Mouse (Mus musculus) kidney, embryonic 15.5 days (tissue): Measurements from ENCODE around the gene Ninj2. TPM values are rescaled to one million over a fixed set of nuclear protein-coding genes. Genes with fewer than 3 reads are reported as not detected.

ENCODE experiments used
- ATAC-seq: fragments of 200-750 bp; cut with Nextera tagmentation; replicated peaks from 2 replicates; pipeline ENCODE4 v1.8.0; 2017; ENCODE audit warnings: moderate TSS enrichment; ENCODE audit not compliant: low FRiP score
- H3K27ac ChIP-seq: fragments of 300-500 bp; sonication (generic); 2 replicates; pipeline ENCODE4 v1.5.1; 2015; ENCODE audit warnings: mild to moderate bottlenecking, inconsistent platforms
- H3K27me3 ChIP-seq: fragments of 300-500 bp; sonication (generic); 2 replicates; pipeline ENCODE4 v1.6.1; 2015; ENCODE audit warnings: inconsistent platforms
- H3K36me3 ChIP-seq: fragments of 300-500 bp; sonication (generic); 2 replicates; pipeline ENCODE4 v1.6.1; 2015; ENCODE audit warnings: inconsistent platforms
- H3K4me1 ChIP-seq: fragments of 300-500 bp; sonication (generic); 2 replicates; pipeline ENCODE4 v1.6.1; 2015; ENCODE audit warnings: inconsistent platforms
- H3K4me2 ChIP-seq: fragments of 300-500 bp; sonication (generic); 2 replicates; pipeline ENCODE4 v1.6.1; 2015; ENCODE audit warnings: moderate library complexity, mild to moderate bottlenecking, inconsistent platforms
- H3K4me3 ChIP-seq: fragments of 300-500 bp; sonication (generic); replicated peaks from 2 replicates; pipeline ENCODE4 v1.5.1; 2015; ENCODE audit warnings: mild to moderate bottlenecking, inconsistent platforms
- H3K9ac ChIP-seq: fragments of 300-500 bp; sonication (generic); 2 replicates; pipeline ENCODE4 v1.6.1; 2015; ENCODE audit warnings: mild to moderate bottlenecking, inconsistent platforms
- H3K9me3 ChIP-seq: fragments of 300-500 bp; sonication (generic); replicated peaks from 2 replicates; pipeline ENCODE4 v1.6.1; 2016; ENCODE audit warnings: inconsistent platforms
- WGBS: fragments of 180-500 bp; shearing (Covaris S2); methylation state at CpG from one replicate; pipeline ENCODE4 v1.1.7; 2015; ENCODE audit warnings: mixed read lengths; 5-methylcytosine and 5-hydroxymethylcytosine counted together
- polyA plus RNA-seq: library from polyadenylated mRNA; unstranded; fragments of >200 nt; fragmentation: Nextera tagmentation; extraction: Ambion mirVana; gene quantifications from 2 replicates; pipeline ENCODE4 v1.2.1, GENCODE M21; 2015

Gene Ninj2
- polyA plus RNA-seq, 1 experiment from 2014 or later = not detected

DNA sequence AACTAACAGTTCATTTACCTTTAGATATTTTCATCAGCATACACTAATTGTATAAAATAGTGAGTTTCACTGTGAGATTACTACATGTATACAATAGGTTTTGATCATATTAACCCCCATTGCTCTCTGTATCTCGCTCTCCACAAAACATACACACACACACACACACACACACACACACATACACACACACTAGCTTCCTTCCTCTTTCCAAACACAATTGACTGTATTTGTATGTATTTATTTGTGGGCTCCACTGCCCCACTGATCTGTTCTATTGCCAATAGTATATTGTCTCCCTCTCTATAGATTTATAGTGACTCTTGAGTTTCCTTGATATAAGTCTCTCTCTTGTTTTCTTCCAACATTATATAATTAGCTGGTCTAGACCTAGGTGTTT is 2.4 kb downstream of the Ninj2 start:
- no peaks in the 10 kb centered on the region for H3K36me3 ChIP-seq
- no peak overlapping the region for H3K27ac ChIP-seq
- H3K9ac ChIP-seq = no peak overlapping the region
- 92% methylated on average over 1 of the region's 1 CpGs for WGBS
- ATAC-seq = no peak
- H3K9me3 ChIP-seq = no peaks in the 10 kb centered on the region
- no peaks in the 10 kb centered on the region for H3K27me3 ChIP-seq
- H3K4me2 ChIP-seq = no peak overlapping the region
- no peak overlapping the region for H3K4me3 ChIP-seq
- no peaks in the 10 kb centered on the region for H3K4me1 ChIP-seq

DNA sequence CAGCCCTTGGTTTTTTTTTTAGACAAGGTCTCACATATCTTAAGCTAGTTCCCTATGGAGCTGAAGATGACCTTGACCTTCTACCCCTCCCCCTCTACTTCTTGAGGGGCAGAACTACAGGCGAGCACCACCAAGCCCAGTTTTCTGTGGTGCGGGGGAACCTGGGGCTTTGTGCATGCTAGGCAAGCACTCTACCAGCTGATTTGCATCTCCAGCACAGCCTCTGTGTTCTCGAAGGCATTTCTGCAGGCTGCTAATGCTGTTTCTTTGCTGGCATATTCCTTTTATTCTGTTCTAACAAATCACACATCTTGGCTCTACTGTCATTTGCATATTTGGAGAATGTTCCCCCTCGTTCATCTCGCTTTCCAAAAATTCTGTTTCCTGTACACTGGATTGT is 6.2 kb downstream of the Ninj2 start:
- Histone ChIP-seq H3K4me1 (no peaks in the 10 kb centered on the region), H3K27me3 (no peaks in the 10 kb centered on the region), H3K9me3 (no peaks in the 10 kb centered on the region), H3K9ac (no peak overlapping the region), H3K36me3 (no peaks in the 10 kb centered on the region), H3K4me3 (no peak overlapping the region), H3K4me2 (no peak overlapping the region), H3K27ac (no peak overlapping the region)
- no peak for ATAC-seq
- WGBS = 66% methylated on average over 5 of the region's 5 CpGs

DNA sequence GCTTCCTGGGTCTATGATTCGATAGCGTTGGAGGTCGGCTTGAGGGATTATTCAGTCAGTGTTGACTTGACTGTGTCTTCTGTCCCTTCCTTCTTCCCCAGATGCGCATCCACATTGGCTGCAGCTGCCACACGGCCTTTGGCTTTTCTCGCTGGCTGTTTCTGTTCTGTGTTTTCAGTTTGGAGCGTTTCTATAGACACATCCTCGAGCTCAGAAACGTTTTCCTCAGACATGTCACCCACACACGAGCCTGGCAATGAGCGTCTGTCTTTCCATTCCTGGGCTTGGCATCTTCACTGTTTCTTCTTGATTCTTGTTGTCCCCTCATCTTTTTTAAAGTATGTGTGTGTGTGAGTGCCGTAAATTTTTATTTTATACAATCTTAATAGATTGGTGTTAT is 8.1 kb downstream of the Ninj2 start:
- WGBS = 88% methylated on average over 12 of the region's 12 CpGs
- H3K9ac ChIP-seq = no peak overlapping the region
- H3K4me1 ChIP-seq = no peaks in the 10 kb centered on the region
- H3K27ac ChIP-seq = no peak overlapping the region
- H3K4me2 ChIP-seq = no peak overlapping the region
- no peaks in the 10 kb centered on the region for H3K36me3 ChIP-seq
- H3K4me3 ChIP-seq = no peak overlapping the region
- no peaks in the 10 kb centered on the region for H3K27me3 ChIP-seq
- no peaks in the 10 kb centered on the region for H3K9me3 ChIP-seq
- ATAC-seq = no peak

GRCm38 (mm10) chr6:120101996-120102395 is 8.8 kb downstream of the Ninj2 start:
- H3K27ac ChIP-seq = no peak overlapping the region
- H3K4me2 ChIP-seq = no peak overlapping the region
- no peak overlapping the region for H3K9ac ChIP-seq
- no peaks in the 10 kb centered on the region for H3K9me3 ChIP-seq
- no peak overlapping the region for H3K4me3 ChIP-seq
- no peaks in the 10 kb centered on the region for H3K27me3 ChIP-seq
- H3K4me1 ChIP-seq = no peaks in the 10 kb centered on the region
- no peak for ATAC-seq
- 84% methylated on average over 6 of the region's 6 CpGs for WGBS
- no peaks in the 10 kb centered on the region for H3K36me3 ChIP-seq

- Histone ChIP-seq H3K9ac (no peak overlapping the region), H3K36me3 (no peaks in the 10 kb centered on the region), H3K27ac (no peak overlapping the region), H3K27me3 (no peaks in the 10 kb centered on the region), H3K9me3 (no peaks in the 10 kb centered on the region), H3K4me2 (no peak overlapping the region), H3K4me1 (no peaks in the 10 kb centered on the region), H3K4me3 (no peak overlapping the region)
- 40% methylated on average over 1 of the region's 1 CpGs for WGBS
- ATAC-seq = no peak
Measured at GRCm38 (mm10) chr6:120103104-120103503, 10.0 kb downstream of the Ninj2 start.

DNA sequence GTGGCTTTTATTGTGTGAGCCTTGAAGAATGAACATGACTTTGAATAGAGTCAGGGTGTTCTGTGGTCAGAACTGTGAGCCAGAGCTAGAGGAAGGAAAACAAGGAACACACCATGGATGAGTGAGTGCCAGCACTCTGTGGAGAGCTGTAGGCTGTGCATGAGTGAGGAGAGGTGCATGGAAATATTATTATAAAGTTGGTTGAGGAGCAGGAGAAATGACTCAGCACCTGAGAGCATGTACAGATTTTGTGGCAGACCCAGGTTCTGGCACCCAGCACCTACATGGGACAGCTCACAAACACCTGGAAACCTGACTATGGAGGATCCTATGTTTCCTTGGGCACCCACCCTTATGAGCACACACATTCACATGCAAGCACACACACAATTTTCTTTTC is 11.9 kb downstream of the Ninj2 start:
- peaks cover 9% of the 10 kb centered on the region for H3K4me1 ChIP-seq
- no peak overlapping the region for H3K4me3 ChIP-seq
- H3K4me2 ChIP-seq = no peak overlapping the region
- ATAC-seq = no peak
- H3K27ac ChIP-seq = no peak overlapping the region
- H3K36me3 ChIP-seq = no peaks in the 10 kb centered on the region
- no peaks in the 10 kb centered on the region for H3K27me3 ChIP-seq
- no peak overlapping the region for H3K9ac ChIP-seq
- no peaks in the 10 kb centered on the region for H3K9me3 ChIP-seq

- H3K9me3 ChIP-seq = no peaks in the 10 kb centered on the region
- H3K27me3 ChIP-seq = no peaks in the 10 kb centered on the region
- H3K27ac ChIP-seq = no peak overlapping the region
- H3K4me1 ChIP-seq = peaks cover 22% of the 10 kb centered on the region
- 74% methylated on average over 5 of the region's 5 CpGs for WGBS
- H3K4me3 ChIP-seq = no peak overlapping the region
- no peaks in the 10 kb centered on the region for H3K36me3 ChIP-seq
- H3K4me2 ChIP-seq = no peak overlapping the region
- H3K9ac ChIP-seq = no peak overlapping the region
- ATAC-seq = no peak
Measured at GRCm38 (mm10) chr6:120107586-120107985, 14.4 kb downstream of the Ninj2 start.

DNA sequence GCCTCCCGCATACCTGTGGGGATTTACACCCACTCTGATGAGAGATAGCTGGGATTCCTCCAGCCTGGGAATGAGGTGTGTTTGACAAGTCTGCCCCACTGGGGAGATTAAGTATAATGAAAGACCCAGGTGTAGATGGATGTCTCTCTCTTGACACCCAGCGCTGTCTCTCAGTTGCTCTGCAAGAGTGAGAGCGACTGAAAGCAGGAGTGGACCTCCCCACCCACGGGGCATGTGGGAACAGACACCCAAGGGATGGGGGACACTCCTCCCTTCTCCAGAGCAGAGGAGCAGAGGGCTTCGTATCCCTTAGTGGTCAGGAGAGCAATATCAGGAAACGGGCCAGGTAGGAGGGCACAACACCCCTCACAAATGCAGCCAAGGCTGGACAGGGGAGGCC is 14.9 kb downstream of the Ninj2 start:
- 78% methylated on average over 6 of the region's 6 CpGs for WGBS
- no peak overlapping the region for H3K4me3 ChIP-seq
- no peak overlapping the region for H3K27ac ChIP-seq
- H3K36me3 ChIP-seq = no peaks in the 10 kb centered on the region
- ATAC-seq = no peak
- no peak overlapping the region for H3K4me2 ChIP-seq
- no peaks in the 10 kb centered on the region for H3K27me3 ChIP-seq
- H3K4me1 ChIP-seq = peaks cover 25% of the 10 kb centered on the region
- no peak overlapping the region for H3K9ac ChIP-seq
- H3K9me3 ChIP-seq = no peaks in the 10 kb centered on the region

- no peak overlapping the region for H3K27ac ChIP-seq
- no peaks in the 10 kb centered on the region for H3K9me3 ChIP-seq
- no peak overlapping the region for H3K9ac ChIP-seq
- H3K4me1 ChIP-seq = peaks cover 30% of the 10 kb centered on the region
- 19% methylated on average over 7 of the region's 7 CpGs for WGBS
- peak; percentile 31 for ATAC-seq
- H3K4me3 ChIP-seq = no peak overlapping the region
- H3K27me3 ChIP-seq = no peaks in the 10 kb centered on the region
- no peak overlapping the region for H3K4me2 ChIP-seq
- H3K36me3 ChIP-seq = no peaks in the 10 kb centered on the region
Measured at GRCm38 (mm10) chr6:120109173-120109572, 16.0 kb downstream of the Ninj2 start.

- peaks cover 36% of the 10 kb centered on the region for H3K4me1 ChIP-seq
- no peaks in the 10 kb centered on the region for H3K9me3 ChIP-seq
- no peaks in the 10 kb centered on the region for H3K27me3 ChIP-seq
- no peak overlapping the region for H3K27ac ChIP-seq
- no peak overlapping the region for H3K9ac ChIP-seq
- H3K4me3 ChIP-seq = no peak overlapping the region
- H3K36me3 ChIP-seq = no peaks in the 10 kb centered on the region
- H3K4me2 ChIP-seq = no peak overlapping the region
- no peak for ATAC-seq
- WGBS = 83% methylated on average over 5 of the region's 5 CpGs
Measured at GRCm38 (mm10) chr6:120109932-120110331, 16.8 kb downstream of the Ninj2 start.

GRCm38 (mm10) chr6:120110738-120111409 is 17.7 kb downstream of the Ninj2 start:
- 80% methylated on average over 7 of the region's 7 CpGs for WGBS

GRCm38 (mm10) chr6:120111410-120111783 is 18.2 kb downstream of the Ninj2 start:
- Histone ChIP-seq H3K4me1 (peaks cover 37% of the 10 kb centered on the region), H3K9ac (no peak overlapping the region), H3K27ac (no peak overlapping the region; the same call in 1 of the 2 replicates), H3K4me3 (no peak overlapping the region), H3K36me3 (no peaks in the 10 kb centered on the region), H3K27me3 (no peaks in the 10 kb centered on the region), H3K9me3 (no peaks in the 10 kb centered on the region), H3K4me2 (no peak overlapping the region)
- 61% methylated on average over 3 of the region's 3 CpGs for WGBS
- no peak for ATAC-seq

More at GRCm38 (mm10) chr6:120110738-120111409, 17.7 kb downstream of the Ninj2 start:
- no peak overlapping the region for H3K4me2 ChIP-seq
- H3K27me3 ChIP-seq = no peaks in the 10 kb centered on the region
- H3K27ac ChIP-seq = no peak overlapping the region
- no peaks in the 10 kb centered on the region for H3K36me3 ChIP-seq
- no peak overlapping the region for H3K4me3 ChIP-seq
- ATAC-seq = no peak
- H3K4me1 ChIP-seq = peaks cover 37% of the 10 kb centered on the region
- no peak overlapping the region for H3K9ac ChIP-seq
- H3K9me3 ChIP-seq = no peaks in the 10 kb centered on the region
